Mouse (Mus musculus) C2C12 (cell line): ENCODE measurements around the gene Olfr1358.

ENCODE experiments used
- CTCF ChIP-seq: IDR thresholded peaks from one replicate; pipeline ENCODE4 v1.5.1; 2011; ENCODE audit not compliant: control insufficient read depth, insufficient read depth, insufficient read length
- MAX ChIP-seq: IDR thresholded peaks from one replicate; pipeline ENCODE4 v1.6.1; 2011; ENCODE audit warnings: mild to moderate bottlenecking, control low read depth
- MYOD1 ChIP-seq: IDR thresholded peaks from one replicate; pipeline ENCODE4 v1.6.1; 2011; ENCODE audit warnings: low read depth; ENCODE audit not compliant: control insufficient read depth, insufficient read length
- MYOG ChIP-seq: IDR thresholded peaks from one replicate; pipeline ENCODE4 v1.6.1; 2011; ENCODE audit not compliant: control insufficient read depth, insufficient read length; ENCODE audit errors: extremely low read depth
- USF1 ChIP-seq: IDR thresholded peaks from one replicate; pipeline ENCODE4 v1.6.1; 2011; ENCODE audit warnings: low read depth, mild to moderate bottlenecking, control low read depth, moderate library complexity

GRCm38 (mm10) chr10:78486871-78487270 is 30.4 kb upstream of the Olfr1358 start:
- TF ChIP-seq CTCF (no peak), USF1 (no peak), MYOD1 (no peak), MAX (no peak), MYOG (no peak)
